Mouse (Mus musculus) kidney, embryonic 14.5 days (tissue): ENCODE measurements around the gene Rprd1b. TPM values are rescaled to one million over a fixed set of nuclear protein-coding genes. Genes with fewer than 3 reads are reported as not detected.

Source experiments
- ATAC-seq: fragments of 200-750 bp; cut with Nextera tagmentation; 2 replicates; pipeline ENCODE4 v1.8.0; 2017; ENCODE audit warnings: moderate number of reproducible peaks, mild to moderate bottlenecking, moderate TSS enrichment, moderate library complexity; ENCODE audit not compliant: low FRiP score, low TSS enrichment
- H3K27ac ChIP-seq: fragments of 300-500 bp; sonication (generic); 2 replicates; pipeline ENCODE4 v1.5.1; 2014; ENCODE audit warnings: low read depth, mild to moderate bottlenecking, low read length, moderate library complexity, mixed read lengths
- H3K27me3 ChIP-seq: fragments of 300-500 bp; sonication (generic); 2 replicates; pipeline ENCODE4 v1.6.1; 2014; ENCODE audit warnings: mild to moderate bottlenecking, low read length; ENCODE audit not compliant: control insufficient read depth, insufficient read depth
- H3K36me3 ChIP-seq: fragments of 300-500 bp; sonication (generic); 2 replicates; pipeline ENCODE4 v1.6.1; 2014; ENCODE audit warnings: low read length, mixed read lengths; ENCODE audit not compliant: control insufficient read depth, insufficient read depth
- H3K4me1 ChIP-seq: fragments of 300-500 bp; sonication (generic); 2 replicates; pipeline ENCODE4 v1.6.1; 2014; ENCODE audit warnings: low read length, mixed read lengths; ENCODE audit not compliant: control insufficient read depth, insufficient read depth
- H3K4me2 ChIP-seq: fragments of 300-500 bp; sonication (generic); replicated peaks from 2 replicates; pipeline ENCODE4 v1.6.1; 2014; ENCODE audit warnings: low read depth, mild to moderate bottlenecking, low read length
- H3K4me3 ChIP-seq: fragments of 300-500 bp; sonication (generic); 2 replicates; pipeline ENCODE4 v1.5.1; 2014; ENCODE audit warnings: mild to moderate bottlenecking, low read length
- H3K9ac ChIP-seq: fragments of 300-500 bp; sonication (generic); 2 replicates; pipeline ENCODE4 v1.6.1; 2014; ENCODE audit warnings: low read depth, mild to moderate bottlenecking, low read length, moderate library complexity
- H3K9me3 ChIP-seq: fragments of 300-500 bp; sonication (generic); 2 replicates; pipeline ENCODE4 v1.6.1; 2016; ENCODE audit warnings: low read length; ENCODE audit not compliant: control insufficient read depth
- WGBS: fragments of 180-500 bp; shearing (Covaris S2); extraction: QIAGEN DNeasy Blood & Tissue Kit; methylation state at CpG from one replicate; pipeline ENCODE4 v1.1.7; 2014; 5-methylcytosine and 5-hydroxymethylcytosine counted together
- polyA plus RNA-seq: library from polyadenylated mRNA; unstranded; fragments of >200 nt; fragmentation: Nextera tagmentation; extraction: Ambion mirVana; gene quantifications from 2 replicates; pipeline ENCODE4 v1.2.1, GENCODE M21; 2014

Rprd1b gene
- polyA plus RNA-seq, 1 experiment from 2014 or later: 53.3 TPM

DNA sequence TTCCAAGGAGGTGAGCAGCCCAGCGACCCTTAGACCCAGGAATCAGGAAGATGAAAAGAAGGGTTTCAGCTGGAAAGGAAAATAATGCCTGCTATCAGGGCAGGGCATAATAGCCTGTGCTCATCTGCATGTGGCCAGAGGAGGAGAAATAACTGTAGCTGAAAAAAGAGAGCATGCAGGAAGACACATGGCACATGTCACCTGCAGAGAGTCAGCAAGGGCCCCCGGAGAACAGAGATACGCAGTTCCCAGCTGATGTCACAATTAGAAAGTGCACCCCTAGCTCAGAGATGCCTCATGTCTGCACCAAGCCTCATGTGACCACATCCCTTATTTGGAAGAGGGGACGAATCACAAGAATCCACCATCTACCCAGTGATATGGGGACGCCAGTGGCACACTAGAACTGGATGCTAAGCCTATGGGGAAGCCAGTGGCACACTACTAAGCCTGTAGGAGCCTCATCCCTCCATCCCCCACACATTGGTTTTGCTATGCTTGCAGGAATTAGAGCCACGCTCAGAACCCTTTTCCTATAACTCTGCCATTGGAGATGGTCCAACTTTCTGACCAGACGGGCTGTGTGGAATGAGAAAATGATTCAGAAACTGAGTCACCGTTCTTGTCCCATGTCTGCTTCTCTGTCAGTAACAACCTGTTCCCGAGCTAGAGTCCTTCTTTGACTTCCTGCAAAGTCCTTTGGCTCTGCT, 139.4 kb downstream of the Rprd1b start:
- H3K27ac ChIP-seq: no peak overlapping the region
- H3K4me1 ChIP-seq: peaks cover 28% of the 10 kb centered on the region; the same call in 1 of the 2 replicates
- H3K9ac ChIP-seq: no peak overlapping the region
- 71% methylated on average over 9 of the region's 9 CpGs for WGBS
- no peak overlapping the region for H3K4me3 ChIP-seq
- ATAC-seq: no peak
- H3K27me3 ChIP-seq: no peaks in the 10 kb centered on the region
- H3K36me3 ChIP-seq: no peaks in the 10 kb centered on the region
- H3K4me2 ChIP-seq: no peak overlapping the region
- H3K9me3 ChIP-seq: no peaks in the 10 kb centered on the region

DNA sequence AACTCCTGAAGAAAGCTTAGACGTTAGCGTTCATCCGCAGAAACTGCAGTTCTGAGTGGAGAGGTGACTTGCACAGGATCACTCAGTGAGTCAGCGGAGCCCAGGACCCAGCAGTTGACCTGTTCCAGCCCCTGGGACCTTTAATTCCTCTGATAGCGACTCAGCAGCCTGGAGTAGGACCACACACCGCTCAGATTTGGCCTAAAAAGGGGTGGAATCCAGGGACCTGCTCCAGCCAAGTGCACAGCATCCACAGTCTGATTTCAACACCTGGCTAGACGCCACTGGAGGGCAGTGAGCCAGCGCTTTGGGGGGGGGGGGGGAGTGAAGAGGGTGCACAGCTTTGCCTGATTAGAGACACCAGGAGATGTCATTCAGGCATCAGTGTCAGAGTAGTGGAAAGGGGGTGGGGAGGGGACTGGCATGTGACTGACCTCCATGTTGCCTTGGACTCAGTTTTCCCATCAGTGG, 140.5 kb downstream of the Rprd1b start:
- no peaks in the 10 kb centered on the region for H3K9me3 ChIP-seq
- peaks cover 20% of the 10 kb centered on the region; the same call in 1 of the 2 replicates for H3K4me1 ChIP-seq
- no peak overlapping the region for H3K4me2 ChIP-seq
- no peak overlapping the region for H3K9ac ChIP-seq
- no peaks in the 10 kb centered on the region for H3K36me3 ChIP-seq
- no peaks in the 10 kb centered on the region for H3K27me3 ChIP-seq
- WGBS: 61% methylated on average over 8 of the region's 8 CpGs
- no peak for ATAC-seq
- no peak overlapping the region for H3K27ac ChIP-seq
- H3K4me3 ChIP-seq: no peak overlapping the region

DNA sequence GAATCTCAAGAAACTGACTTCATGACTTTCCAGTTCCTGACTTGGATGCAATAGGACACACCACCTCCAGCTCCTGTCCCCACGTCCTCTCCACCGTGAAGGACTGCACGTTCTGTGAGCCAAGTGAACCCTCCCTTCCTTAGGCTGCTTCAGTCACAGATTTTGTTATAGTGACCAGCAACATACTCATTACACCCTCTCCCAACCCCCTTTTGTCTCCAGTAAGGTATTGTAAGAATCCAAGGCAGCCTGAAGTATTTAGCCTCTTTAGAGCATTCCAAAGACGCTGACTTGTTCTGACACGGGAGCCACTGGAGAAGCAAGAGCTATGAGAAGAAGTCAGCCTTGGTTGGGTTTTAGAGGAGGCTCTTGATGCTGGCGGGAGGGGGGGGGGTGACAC, 141.1 kb downstream of the Rprd1b start:
- Histone ChIP-seq H3K4me1 (peaks cover 22% of the 10 kb centered on the region; the same call in 1 of the 2 replicates), H3K4me2 (no peak overlapping the region), H3K27ac (no peak overlapping the region), H3K27me3 (no peaks in the 10 kb centered on the region), H3K9me3 (no peaks in the 10 kb centered on the region), H3K9ac (no peak overlapping the region), H3K4me3 (no peak overlapping the region), H3K36me3 (no peaks in the 10 kb centered on the region)
- 83% methylated on average over 6 of the region's 6 CpGs for WGBS
- no peak for ATAC-seq

DNA sequence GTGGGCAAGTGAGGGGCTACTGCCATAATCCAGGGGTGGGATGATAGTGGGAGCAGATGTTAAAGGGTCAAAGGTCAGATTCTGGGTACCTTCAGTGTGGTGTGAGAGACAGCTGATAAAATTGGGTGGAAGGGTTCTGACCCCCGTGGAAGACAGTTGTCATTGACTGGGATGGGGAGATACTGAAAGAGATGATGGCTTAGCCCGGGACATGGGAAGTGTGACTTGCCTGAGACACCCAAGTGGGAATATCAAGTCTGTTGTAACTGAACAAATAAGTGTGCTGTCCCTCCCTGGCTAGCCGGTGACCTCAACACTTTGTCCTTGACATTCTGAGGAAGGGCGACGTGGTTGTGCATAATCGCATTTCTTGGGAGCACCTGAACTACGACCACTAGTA, 141.5 kb downstream of the Rprd1b start:
- H3K9me3 ChIP-seq: no peaks in the 10 kb centered on the region
- H3K27me3 ChIP-seq: no peaks in the 10 kb centered on the region
- 92% methylated on average over 7 of the region's 7 CpGs for WGBS
- no peak for ATAC-seq
- H3K9ac ChIP-seq: no peak overlapping the region
- H3K4me1 ChIP-seq: peaks cover 23% of the 10 kb centered on the region; the same call in 1 of the 2 replicates
- H3K4me3 ChIP-seq: no peak overlapping the region
- no peak overlapping the region for H3K27ac ChIP-seq
- H3K36me3 ChIP-seq: no peaks in the 10 kb centered on the region
- no peak overlapping the region for H3K4me2 ChIP-seq

DNA sequence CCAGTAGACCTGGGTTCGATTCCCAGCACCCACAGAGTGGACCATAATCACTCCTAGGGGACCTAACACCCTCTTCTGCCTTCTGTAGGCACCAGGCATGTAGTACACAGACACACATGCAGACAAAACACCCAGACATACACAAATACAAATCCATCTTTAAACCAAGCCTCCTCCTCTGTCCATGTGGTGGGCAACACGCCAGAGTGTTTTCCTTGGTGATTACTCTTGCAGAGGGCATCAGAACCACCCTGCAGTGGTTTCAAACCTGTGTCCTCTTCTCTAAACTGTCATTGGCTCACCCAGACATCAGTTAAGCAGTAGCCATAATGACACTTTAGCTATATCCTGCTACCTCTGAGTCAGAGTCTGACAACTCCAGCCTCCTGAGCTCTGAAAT, 142.1 kb downstream of the Rprd1b start:
- no peaks in the 10 kb centered on the region for H3K36me3 ChIP-seq
- no peak overlapping the region for H3K9ac ChIP-seq
- H3K4me3 ChIP-seq: no peak overlapping the region
- no peak overlapping the region for H3K4me2 ChIP-seq
- ATAC-seq: no peak
- no peaks in the 10 kb centered on the region for H3K9me3 ChIP-seq
- H3K27ac ChIP-seq: no peak overlapping the region
- 80% methylated on average over 2 of the region's 2 CpGs for WGBS
- H3K27me3 ChIP-seq: no peaks in the 10 kb centered on the region
- H3K4me1 ChIP-seq: peaks cover 22% of the 10 kb centered on the region; the same call in 1 of the 2 replicates

DNA sequence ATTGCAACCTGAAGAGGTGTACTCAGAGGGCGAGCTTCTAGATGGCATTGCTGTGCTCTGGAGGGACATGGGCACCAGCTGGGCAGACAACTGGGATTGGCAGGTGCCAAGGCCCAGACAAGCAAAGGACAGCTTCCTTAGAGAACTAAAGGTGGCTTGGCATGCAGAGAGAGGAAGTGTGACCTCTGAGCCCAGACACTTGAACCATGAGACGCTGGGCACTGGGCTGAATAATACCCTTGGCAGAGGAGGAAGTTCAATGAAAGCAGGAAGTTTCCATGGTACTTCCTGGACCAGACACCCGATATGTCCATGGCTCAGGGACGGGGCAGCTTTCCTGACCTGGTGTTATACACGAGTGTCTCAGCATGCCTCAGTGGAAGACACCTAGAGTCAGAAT, 146.1 kb downstream of the Rprd1b start:
- Histone ChIP-seq H3K4me2 (no peak overlapping the region), H3K9me3 (no peaks in the 10 kb centered on the region), H3K4me1 (peaks cover 14% of the 10 kb centered on the region; the same call in 1 of the 2 replicates), H3K27ac (no peak overlapping the region), H3K9ac (no peak overlapping the region), H3K4me3 (no peak overlapping the region), H3K27me3 (no peaks in the 10 kb centered on the region), H3K36me3 (no peaks in the 10 kb centered on the region)
- WGBS: 61% methylated on average over 5 of the region's 5 CpGs
- ATAC-seq: no peak

DNA sequence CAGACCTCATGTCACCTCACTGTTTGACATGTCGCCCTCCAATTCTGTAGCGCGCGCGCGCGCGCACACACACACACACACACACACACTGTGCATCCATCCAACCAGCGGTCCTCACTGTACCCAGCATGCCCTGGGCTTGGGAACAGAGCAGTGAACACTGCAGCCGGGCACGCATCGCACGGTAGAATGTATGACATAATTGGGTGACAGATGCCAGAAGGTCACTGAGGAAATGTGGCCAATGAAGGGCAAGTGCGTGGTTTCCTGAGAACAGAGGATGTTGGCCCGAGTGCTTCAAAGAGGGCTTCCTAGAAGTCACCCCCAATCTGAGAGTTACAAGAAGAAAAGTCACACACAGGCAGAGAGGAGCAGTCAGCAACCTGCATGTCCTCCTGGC, 146.7 kb downstream of the Rprd1b start:
- no peaks in the 10 kb centered on the region for H3K27me3 ChIP-seq
- no peak overlapping the region for H3K9ac ChIP-seq
- no peak for ATAC-seq
- WGBS: 85% methylated on average over 15 of the region's 15 CpGs
- no peaks in the 10 kb centered on the region for H3K36me3 ChIP-seq
- H3K4me3 ChIP-seq: no peak overlapping the region
- no peak overlapping the region for H3K4me2 ChIP-seq
- H3K4me1 ChIP-seq: peaks cover 19% of the 10 kb centered on the region; the same call in 1 of the 2 replicates
- no peak overlapping the region for H3K27ac ChIP-seq
- H3K9me3 ChIP-seq: no peaks in the 10 kb centered on the region

DNA sequence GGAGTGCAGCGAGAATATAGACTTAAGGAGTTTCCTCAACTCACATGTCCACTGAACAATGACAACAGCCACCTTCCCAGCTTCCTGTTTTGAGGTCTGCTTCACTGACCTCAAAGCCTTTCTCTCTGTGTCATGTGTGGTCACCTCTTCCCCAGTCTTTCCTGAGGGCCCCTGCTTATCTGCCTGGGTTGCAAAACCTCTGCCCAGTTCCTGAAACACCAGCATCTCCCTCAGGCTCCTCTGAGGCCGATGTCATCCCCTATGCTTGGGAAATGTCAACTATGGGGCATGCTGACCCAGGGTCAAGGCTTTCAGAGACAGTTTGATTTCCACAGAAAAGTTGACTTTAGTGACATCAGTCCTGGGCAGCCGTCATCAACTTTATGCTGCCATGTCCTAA, 147.1 kb downstream of the Rprd1b start:
- H3K4me3 ChIP-seq: no peak overlapping the region
- no peak for ATAC-seq
- no peaks in the 10 kb centered on the region for H3K36me3 ChIP-seq
- H3K27ac ChIP-seq: no peak overlapping the region
- H3K27me3 ChIP-seq: no peaks in the 10 kb centered on the region
- H3K9ac ChIP-seq: no peak overlapping the region
- WGBS: 73% methylated on average over 3 of the region's 3 CpGs
- H3K9me3 ChIP-seq: no peaks in the 10 kb centered on the region
- peaks cover 19% of the 10 kb centered on the region; the same call in 1 of the 2 replicates for H3K4me1 ChIP-seq
- no peak overlapping the region for H3K4me2 ChIP-seq

DNA sequence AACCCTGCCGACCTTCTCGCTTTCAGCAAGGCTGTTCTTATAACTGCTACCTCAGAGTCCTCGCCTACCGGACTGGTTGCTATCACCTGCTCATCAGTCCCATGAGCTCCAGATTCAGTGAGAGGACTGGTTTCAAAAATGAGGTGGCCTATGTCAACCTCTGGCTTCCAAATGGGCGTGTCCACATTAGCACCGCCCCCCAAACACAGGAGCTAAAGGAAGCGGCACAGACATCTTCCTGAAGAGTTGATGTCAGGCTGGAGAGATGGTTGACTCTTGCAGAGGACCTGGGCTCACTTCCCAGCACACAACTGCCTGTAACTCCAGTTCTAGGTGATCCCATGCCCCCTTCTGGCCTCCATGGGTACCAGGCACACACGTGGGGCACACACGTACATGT, 148.5 kb downstream of the Rprd1b start:
- ATAC-seq: no peak
- 92% methylated on average over 9 of the region's 9 CpGs for WGBS
- Histone ChIP-seq H3K27ac (no peak overlapping the region), H3K9me3 (no peaks in the 10 kb centered on the region), H3K9ac (no peak overlapping the region), H3K36me3 (no peaks in the 10 kb centered on the region), H3K4me1 (peaks cover 19% of the 10 kb centered on the region; the same call in 1 of the 2 replicates), H3K4me2 (no peak overlapping the region), H3K27me3 (no peaks in the 10 kb centered on the region), H3K4me3 (no peak overlapping the region)
